Mouse (Mus musculus) liver, adult 2 months (tissue): ENCODE results near the gene Rasl11a.

ENCODE experiments used
- CTCF ChIP-seq: fragments of 200-500 bp; IDR thresholded peaks from 2 replicates; pipeline ENCODE4 v1.5.1; 2011; ENCODE audit warnings: low read depth, low read length, control low read depth
- POLR2A ChIP-seq: fragments of 200-500 bp; IDR thresholded peaks from 2 replicates; pipeline ENCODE4 v1.6.1; 2011; ENCODE audit warnings: low read length, control low read depth; ENCODE audit not compliant: insufficient read depth; ENCODE audit errors: extremely low read depth

GRCm38 (mm10) chr5:146865511-146865910 lies 20.6 kb downstream of the Rasl11a start:
- no peak for TF ChIP-seq POLR2A
- no peak for TF ChIP-seq CTCF
